Mouse (Mus musculus) cerebellum, adult 11 months (tissue): ENCODE measurements at regions not wholly inside any gene's neighbourhood (a gene's known extent, or its start where the extent isn't known, plus 50 kb on each side); places are given as distances from the start of the nearest gene placed in this dataset.

Experiments used
- DNase-seq: peaks from one replicate; pipeline ENCODE4 v3.0.0; 2022

DNA sequence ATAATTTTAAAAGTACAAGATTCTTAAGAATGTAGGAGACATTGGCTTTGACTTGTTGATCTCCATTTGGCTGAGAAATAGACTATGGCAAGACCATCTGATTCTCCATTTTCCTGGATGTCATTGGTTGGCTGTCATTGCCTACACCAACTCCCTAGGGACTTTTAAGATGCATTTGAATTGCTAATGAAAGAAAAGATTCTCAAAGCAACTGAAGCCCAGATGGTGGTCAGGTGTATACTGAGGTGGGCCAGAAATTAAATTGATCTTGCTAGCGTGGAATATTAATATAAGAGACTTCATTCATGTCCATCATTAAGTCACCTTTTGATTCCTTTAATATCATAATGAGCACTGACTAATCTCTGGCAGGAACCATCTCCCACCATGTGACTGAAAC is 686.1 kb upstream of the Ptchd4 start:
- no peak for DNase-seq

- peak; percentile 28 for DNase-seq
These were observed 688.2 kb upstream of the Ptchd4 start for GRCm38 (mm10) chr17:41627576-41627975.

DNA sequence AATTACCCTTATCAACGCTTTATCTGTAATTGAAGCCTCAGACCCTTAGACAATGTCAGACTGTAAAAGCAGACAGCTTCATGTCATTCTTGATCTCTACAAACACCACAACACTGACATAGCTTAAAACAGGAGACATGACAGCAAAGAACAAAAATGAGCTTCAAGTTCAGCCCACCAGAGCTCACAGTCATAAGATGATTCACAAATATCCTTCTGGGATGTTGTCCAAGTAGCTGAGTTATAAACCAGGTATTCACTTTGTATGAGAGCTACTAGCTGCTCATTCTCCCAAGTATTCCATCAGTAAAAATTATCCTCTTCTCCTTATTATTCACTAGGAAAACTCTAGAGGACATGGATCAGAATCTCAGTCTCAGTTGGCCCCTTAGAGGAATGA is 659.6 kb upstream of the Cenpq start:
- no peak for DNase-seq
